Mouse (Mus musculus): ENCODE measurements around the gene As3mt.

Gene As3mt

GRCm38 (mm10) chr19:46707296-46708151 lies at the start of gene As3mt:
Gene As3mt (plus strand): TSS chr19:46707458.
- DNase-seq (ENCODE audit: low spot score in 2 of 2), result no peak

GRCm38 (mm10) chr19:46658348-46658747 lies 48.9 kb upstream of the As3mt start:
- DNase-seq (ENCODE audit: low spot score in 2 of 2), result no peak

- no peak for DNase-seq (ENCODE audit: low spot score in 2 of 2)
Measured at GRCm38 (mm10) chr19:46658851-46659250, 48.4 kb upstream of the As3mt start.

- DNase-seq (ENCODE audit: low spot score in 2 of 2), result no peak
Measured at GRCm38 (mm10) chr19:46661511-46661910, 45.7 kb upstream of the As3mt start.

- no peak for DNase-seq (ENCODE audit: low spot score in 2 of 2)
Measured at GRCm38 (mm10) chr19:46662214-46662613, 45.0 kb upstream of the As3mt start.

GRCm38 (mm10) chr19:46662784-46663183 lies 44.5 kb upstream of the As3mt start:
- no peak for DNase-seq (ENCODE audit: low spot score in 2 of 2)

GRCm38 (mm10) chr19:46665474-46665873 lies 41.8 kb upstream of the As3mt start:
- DNase-seq (ENCODE audit: low spot score in 2 of 2), result peak; percentile 46 to 50

GRCm38 (mm10) chr19:46667300-46667699 lies 40.0 kb upstream of the As3mt start:
- DNase-seq (ENCODE audit: low spot score in 2 of 2), result no peak

GRCm38 (mm10) chr19:46668263-46668662 lies 39.0 kb upstream of the As3mt start:
- no peak for DNase-seq (ENCODE audit: low spot score in 2 of 2)

- no peak for DNase-seq (ENCODE audit: low spot score in 2 of 2)
Measured at GRCm38 (mm10) chr19:46669802-46670201, 37.5 kb upstream of the As3mt start.

GRCm38 (mm10) chr19:46670691-46671090 lies 36.6 kb upstream of the As3mt start:
- peak; percentile 60 to 63 for DNase-seq (ENCODE audit: low spot score in 2 of 2)

GRCm38 (mm10) chr19:46672766-46673418 lies 34.4 kb upstream of the As3mt start, which contains the start of gene Cyp17a1:
Gene Cyp17a1 (minus strand): TSS chr19:46673172.
- DNase-seq (ENCODE audit: low spot score in 2 of 2), result no peak

- no peak for DNase-seq (ENCODE audit: low spot score in 2 of 2)
Measured at GRCm38 (mm10) chr19:46675641-46676040, 31.6 kb upstream of the As3mt start.

- DNase-seq (ENCODE audit: low spot score in 2 of 2), result no peak
Measured at GRCm38 (mm10) chr19:46679720-46680383, 27.4 kb upstream of the As3mt start.

GRCm38 (mm10) chr19:46689460-46690372 lies 17.5 kb upstream of the As3mt start, which contains the start of gene Borcs7:
Gene Borcs7 (plus strand): TSS chr19:46689906.
- DNase-seq (ENCODE audit: low spot score in 2 of 2), result peak; percentile 94

GRCm38 (mm10) chr19:46690387-46690786 lies 16.9 kb upstream of the As3mt start:
- DNase-seq (ENCODE audit: low spot score in 2 of 2), result no peak

- DNase-seq (ENCODE audit: low spot score in 2 of 2), result no peak
Measured at GRCm38 (mm10) chr19:46691078-46691477, 16.2 kb upstream of the As3mt start.

- no peak for DNase-seq (ENCODE audit: low spot score in 2 of 2)
Measured at GRCm38 (mm10) chr19:46693146-46693545, 14.1 kb upstream of the As3mt start.

- no peak for DNase-seq (ENCODE audit: low spot score in 2 of 2)
Measured at GRCm38 (mm10) chr19:46696482-46696881, 10.8 kb upstream of the As3mt start.

GRCm38 (mm10) chr19:46696943-46697342 lies 10.3 kb upstream of the As3mt start:
- DNase-seq (ENCODE audit: low spot score in 2 of 2), result no peak

GRCm38 (mm10) chr19:46697840-46698517 lies 9.3 kb upstream of the As3mt start:
- DNase-seq (ENCODE audit: low spot score in 2 of 2), result no peak
